Mouse (Mus musculus): Measurements from ENCODE around the gene Trpc7. TPM values are rescaled to one million over a fixed set of nuclear protein-coding genes. Genes with fewer than 3 reads are reported as not detected.

Gene Trpc7
- polyA plus RNA-seq, 1 experiment from 2014 or later = not detected

DNA sequence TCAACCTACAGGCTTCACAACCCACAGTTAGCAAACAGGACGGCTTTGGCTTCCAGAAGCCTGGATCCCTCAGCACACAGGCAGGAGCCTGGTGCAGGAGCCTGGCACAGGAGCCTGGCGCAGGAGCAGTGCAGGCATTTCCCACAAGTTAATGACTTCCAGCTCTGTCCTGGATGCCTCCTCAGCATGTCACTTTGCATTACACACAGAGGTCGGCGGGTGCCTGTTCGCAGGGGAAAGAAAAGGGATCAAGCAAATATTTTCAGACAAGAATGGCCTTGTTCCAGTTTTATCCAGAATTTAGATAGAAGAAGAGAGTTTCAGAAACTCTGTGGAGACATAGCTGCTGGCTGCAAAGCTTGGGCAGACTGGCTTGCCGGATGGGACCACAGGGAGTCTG, 33.8 kb downstream of the Trpc7 start:
- WGBS = 38% methylated on average over 6 of the region's 6 CpGs
- Histone ChIP-seq H3K9me3 (no peaks in the 10 kb centered on the region), H3K36me3 (replicated peaks) (no peaks in the 10 kb centered on the region), H3K27ac (replicated peaks) (no peak overlapping the region; the same call in 1 of the 2 replicates), H3K4me1 (peaks cover 16% of the 10 kb centered on the region), H3K4me3 (no peak overlapping the region), H3K27me3 (replicated peaks; ENCODE audit: low read depth, poor library complexity, severe bottlenecking) (no peaks in the 10 kb centered on the region)
- peak; percentile 43 for DNase-seq (ENCODE audit: low spot score)

DNA sequence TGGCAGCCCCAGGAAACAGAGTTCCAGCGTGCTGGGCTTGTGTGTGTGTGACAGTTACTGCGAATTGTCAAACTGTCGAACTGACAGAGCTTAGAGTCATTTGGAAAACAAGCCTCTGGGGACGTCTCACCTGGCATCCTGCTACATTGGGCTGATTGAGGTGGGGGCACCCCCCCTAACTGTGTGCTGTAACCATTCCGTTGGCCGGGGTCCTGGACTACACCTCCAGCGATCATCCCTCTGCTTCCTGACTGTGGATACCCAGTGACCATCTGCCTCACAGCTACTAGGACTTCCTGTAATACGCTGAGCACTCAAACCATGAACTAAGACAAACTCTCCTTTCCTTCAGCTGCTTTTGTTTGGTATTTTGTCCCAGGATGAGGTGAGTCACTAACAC, 41.3 kb downstream of the Trpc7 start:
- Histone ChIP-seq H3K27me3 (replicated peaks; ENCODE audit: low read depth, poor library complexity, severe bottlenecking) (no peaks in the 10 kb centered on the region), H3K4me3 (no peak overlapping the region), H3K27ac (replicated peaks) (no peak overlapping the region), H3K4me1 (peaks cover 12% of the 10 kb centered on the region), H3K9me3 (no peaks in the 10 kb centered on the region), H3K36me3 (replicated peaks) (no peaks in the 10 kb centered on the region)
- 78% methylated on average over 8 of the region's 8 CpGs for whole genome bisulfite sequencing
- DNase-seq (ENCODE audit: low spot score) = no peak

DNA sequence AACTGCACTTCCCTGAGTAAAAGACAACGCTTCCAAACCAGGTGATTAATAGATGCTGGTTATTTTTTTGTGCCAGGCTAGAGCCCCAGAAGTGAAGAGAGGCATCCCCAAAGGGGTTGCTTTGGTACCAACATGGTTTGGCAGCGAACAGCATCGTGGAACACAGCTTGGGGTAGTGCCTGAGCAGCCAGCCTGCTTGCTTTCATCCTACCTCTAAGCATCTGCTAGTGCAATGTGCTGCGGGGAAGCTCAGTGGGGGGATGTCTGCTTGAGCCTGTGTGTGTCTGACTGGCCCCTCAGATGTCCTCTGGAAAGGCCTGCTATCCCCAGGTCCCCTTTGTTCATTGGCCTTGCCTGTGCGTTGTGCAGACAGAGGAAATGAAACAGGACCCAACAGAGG, 42.4 kb downstream of the Trpc7 start:
- no peak overlapping the region for H3K4me3 ChIP-seq
- no peak for DNase-seq (ENCODE audit: low spot score)
- H3K36me3 ChIP-seq (replicated peaks) = no peaks in the 10 kb centered on the region
- H3K27ac ChIP-seq (replicated peaks) = no peak overlapping the region
- no peaks in the 10 kb centered on the region for H3K27me3 ChIP-seq (replicated peaks; ENCODE audit: low read depth, poor library complexity, severe bottlenecking)
- H3K9me3 ChIP-seq = no peaks in the 10 kb centered on the region
- peaks cover 12% of the 10 kb centered on the region for H3K4me1 ChIP-seq
- WGBS = 49% methylated on average over 5 of the region's 5 CpGs

DNA sequence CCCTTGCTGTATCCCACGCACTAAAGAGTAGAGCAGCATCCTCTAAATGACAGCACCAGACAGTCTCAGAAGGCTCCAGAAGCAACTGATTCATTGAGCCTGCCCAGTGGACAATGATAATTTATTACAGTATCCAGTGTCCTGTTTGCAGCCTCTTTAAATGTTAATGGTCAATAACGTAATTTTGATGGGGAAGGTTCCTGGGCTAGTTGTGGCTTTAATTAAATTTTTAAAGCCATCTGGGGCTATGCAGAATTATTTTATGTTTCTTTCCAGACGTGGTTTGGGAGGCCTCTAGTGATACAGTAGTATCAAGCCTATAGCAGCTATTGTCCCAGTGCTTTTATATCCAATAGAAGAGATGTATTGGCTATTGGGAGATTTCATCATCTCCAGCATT, 49.9 kb downstream of the Trpc7 start:
- no peaks in the 10 kb centered on the region for H3K4me1 ChIP-seq
- DNase-seq (ENCODE audit: low spot score) = no peak
- WGBS = 84% methylated on average over 3 of the region's 3 CpGs
- H3K4me3 ChIP-seq = no peak overlapping the region
- H3K9me3 ChIP-seq = no peaks in the 10 kb centered on the region
- no peaks in the 10 kb centered on the region for H3K36me3 ChIP-seq (replicated peaks)
- H3K27me3 ChIP-seq (replicated peaks; ENCODE audit: low read depth, poor library complexity, severe bottlenecking) = no peaks in the 10 kb centered on the region
- H3K27ac ChIP-seq (replicated peaks) = no peak overlapping the region

GRCm38 (mm10) chr13:56815471-56815870, 80.3 kb downstream of the Trpc7 start:
- Histone ChIP-seq H3K36me3 (replicated peaks) (no peaks in the 10 kb centered on the region), H3K4me3 (no peak overlapping the region), H3K4me1 (no peaks in the 10 kb centered on the region), H3K27me3 (replicated peaks; ENCODE audit: low read depth, poor library complexity, severe bottlenecking) (0 out of 2 replicates have a peak, but pooled peaks cover under 1% of the 10 kb centered on the region), H3K27ac (replicated peaks) (no peak overlapping the region), H3K9me3 (no peaks in the 10 kb centered on the region)
- 88% methylated on average over 12 of the region's 12 CpGs for WGBS
- DNase-seq (ENCODE audit: low spot score) = no peak

DNA sequence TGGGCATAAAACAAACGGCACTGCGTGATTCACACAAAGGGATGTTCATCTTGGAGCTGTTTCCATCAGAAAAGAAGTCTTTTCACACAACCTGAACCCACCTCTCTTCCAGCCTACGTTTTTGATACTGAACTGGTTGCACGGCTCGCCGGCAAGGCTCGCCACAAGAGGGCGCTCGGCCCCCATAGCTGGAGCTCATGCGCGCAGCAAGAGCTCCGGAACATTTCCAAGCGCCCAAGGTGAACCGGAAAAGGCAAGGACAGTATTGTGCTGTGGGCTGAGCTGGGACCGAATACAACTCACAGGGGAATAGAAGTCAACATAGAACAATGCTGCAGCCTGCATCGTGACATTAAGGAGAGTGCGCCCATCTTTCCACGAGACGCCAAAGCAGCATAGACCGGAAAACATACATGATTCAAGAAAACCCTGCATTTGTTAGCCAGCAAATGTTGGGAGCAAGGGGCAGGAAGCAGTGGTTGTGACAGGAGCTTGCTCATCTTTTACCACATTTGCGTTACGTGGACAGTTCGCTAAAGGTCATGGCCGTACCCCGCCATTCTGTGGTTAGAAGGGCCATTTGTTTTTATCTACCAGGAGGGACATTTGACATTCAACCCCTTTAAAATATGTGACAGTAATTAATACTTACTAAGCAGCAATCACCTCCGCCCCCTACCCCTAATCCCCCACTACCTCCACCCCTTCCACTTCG, 88.9 kb downstream of the Trpc7 start:
- peak overlapping the region; percentile 26; the same call in 1 of the 2 replicates for H3K27ac ChIP-seq (replicated peaks)
- WGBS = 10% methylated on average over 27 of the region's 27 CpGs
- peak; percentile 92 for DNase-seq (ENCODE audit: low spot score)
- H3K9me3 ChIP-seq = no peaks in the 10 kb centered on the region
- H3K36me3 ChIP-seq (replicated peaks) = no peaks in the 10 kb centered on the region
- peaks cover 6% of the 10 kb centered on the region; the same call in 1 of the 2 replicates for H3K4me1 ChIP-seq
- peak overlapping the region; percentile 51 for H3K4me3 ChIP-seq
- H3K27me3 ChIP-seq (replicated peaks; ENCODE audit: low read depth, poor library complexity, severe bottlenecking) = peaks cover 14% of the 10 kb centered on the region

DNA sequence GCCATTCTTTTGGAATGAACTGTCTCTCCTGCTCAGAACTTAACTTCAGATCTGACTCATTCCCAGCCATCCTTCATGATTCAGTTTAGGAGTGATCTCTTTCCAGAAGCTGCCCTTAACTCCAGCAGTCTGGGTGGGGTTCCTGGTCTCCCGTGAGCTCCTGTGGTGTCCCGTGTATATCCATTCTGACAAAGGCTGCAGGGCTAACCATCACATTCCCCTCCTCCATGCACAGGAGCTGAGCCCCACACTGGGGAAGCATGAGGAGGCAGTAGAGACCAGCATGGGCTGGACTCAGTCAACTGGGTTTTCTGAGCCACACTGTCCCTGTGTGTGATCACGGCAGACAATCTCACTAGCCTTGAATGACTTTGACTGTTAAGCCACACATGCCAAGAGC, 90.7 kb downstream of the Trpc7 start:
- Histone ChIP-seq H3K4me3 (no peak overlapping the region), H3K27ac (replicated peaks) (no peak overlapping the region), H3K4me1 (peaks cover 6% of the 10 kb centered on the region; the same call in 1 of the 2 replicates), H3K36me3 (replicated peaks) (no peaks in the 10 kb centered on the region), H3K27me3 (replicated peaks; ENCODE audit: low read depth, poor library complexity, severe bottlenecking) (peaks cover 11% of the 10 kb centered on the region), H3K9me3 (no peaks in the 10 kb centered on the region)
- WGBS = 89% methylated on average over 3 of the region's 3 CpGs
- DNase-seq (ENCODE audit: low spot score) = no peak

DNA sequence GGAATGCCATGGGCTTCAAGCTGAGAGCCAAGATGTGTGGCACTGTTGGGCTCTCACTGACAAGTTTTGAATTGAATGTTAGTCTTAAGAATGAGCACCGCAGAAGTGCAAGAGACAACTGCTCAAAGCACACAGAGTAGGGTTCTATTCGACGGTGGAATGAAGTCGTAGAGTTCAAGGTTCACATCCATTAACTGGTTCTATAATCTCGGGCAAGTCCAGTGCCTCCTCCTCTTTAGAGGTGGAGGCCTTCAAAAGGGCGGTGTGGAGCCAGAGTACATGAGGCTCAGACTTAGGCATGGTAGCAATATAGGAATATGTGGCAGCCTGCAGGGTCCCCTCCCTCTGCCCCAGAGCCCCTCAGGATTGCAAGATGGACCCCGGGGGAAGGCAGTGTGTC, 98.3 kb downstream of the Trpc7 start:
- peaks cover 15% of the 10 kb centered on the region for H3K4me1 ChIP-seq
- H3K27me3 ChIP-seq (replicated peaks; ENCODE audit: low read depth, poor library complexity, severe bottlenecking) = peaks cover 12% of the 10 kb centered on the region; the same call in 1 of the 2 replicates
- no peak for DNase-seq (ENCODE audit: low spot score)
- H3K27ac ChIP-seq (replicated peaks) = no peak overlapping the region
- 87% methylated on average over 7 of the region's 7 CpGs for WGBS
- H3K9me3 ChIP-seq = no peaks in the 10 kb centered on the region
- no peak overlapping the region for H3K4me3 ChIP-seq
- H3K36me3 ChIP-seq (replicated peaks) = no peaks in the 10 kb centered on the region

DNA sequence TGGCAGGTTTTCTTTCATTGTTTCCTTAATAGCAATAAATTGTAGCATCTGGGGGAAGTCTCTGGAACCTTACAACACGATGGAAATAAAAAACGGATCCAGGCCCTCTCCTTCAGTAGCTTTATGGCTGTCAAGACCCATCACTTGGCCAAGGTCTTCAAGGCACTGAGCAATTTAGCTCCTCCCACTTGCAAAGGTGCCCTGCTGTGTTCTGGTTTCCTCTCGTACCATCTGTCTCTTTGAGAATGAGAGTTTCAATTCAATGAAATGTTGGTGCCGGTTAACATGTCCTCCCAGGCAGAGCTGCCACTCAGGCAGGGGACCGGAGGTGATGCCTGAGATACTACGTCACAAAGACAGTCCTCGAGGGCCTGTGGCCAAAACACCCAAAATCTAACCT, 100.3 kb downstream of the Trpc7 start:
- no peak for DNase-seq (ENCODE audit: low spot score)
- Histone ChIP-seq H3K27ac (replicated peaks) (no peak overlapping the region), H3K4me1 (peaks cover 27% of the 10 kb centered on the region), H3K9me3 (no peaks in the 10 kb centered on the region), H3K4me3 (no peak overlapping the region), H3K36me3 (replicated peaks) (no peaks in the 10 kb centered on the region), H3K27me3 (replicated peaks; ENCODE audit: low read depth, poor library complexity, severe bottlenecking) (peaks cover 12% of the 10 kb centered on the region; the same call in 1 of the 2 replicates)
- 75% methylated on average over 7 of the region's 7 CpGs for WGBS

DNA sequence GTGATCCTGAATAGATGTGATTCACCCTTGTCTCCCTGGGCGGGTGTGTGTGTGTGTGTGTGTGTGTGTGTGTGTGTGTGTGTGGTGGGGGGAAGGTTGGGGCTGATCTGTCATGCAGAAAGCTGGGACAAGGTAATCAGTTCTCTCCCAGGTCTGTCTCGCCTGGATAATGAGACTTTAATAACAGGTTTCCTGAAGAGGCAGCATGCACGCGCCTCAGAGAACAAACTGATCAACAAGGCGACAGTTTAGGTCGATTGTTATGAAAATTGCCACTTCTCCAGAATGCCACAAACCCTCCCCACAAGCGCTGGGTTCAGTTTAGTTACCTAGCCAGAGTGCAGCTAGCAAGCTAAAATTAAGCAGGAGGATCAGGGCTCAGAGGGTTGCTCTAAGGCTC, 101.4 kb downstream of the Trpc7 start:
- H3K4me1 ChIP-seq = peaks cover 35% of the 10 kb centered on the region
- H3K27ac ChIP-seq (replicated peaks) = 0 out of 2 replicates have a peak overlapping the region, but pooled peaks have one; percentile 6
- 37% methylated on average over 7 of the region's 7 CpGs for WGBS
- H3K36me3 ChIP-seq (replicated peaks) = no peaks in the 10 kb centered on the region
- peaks cover 12% of the 10 kb centered on the region; the same call in 1 of the 2 replicates for H3K27me3 ChIP-seq (replicated peaks; ENCODE audit: low read depth, poor library complexity, severe bottlenecking)
- no peak overlapping the region for H3K4me3 ChIP-seq
- no peaks in the 10 kb centered on the region for H3K9me3 ChIP-seq
- no peak for DNase-seq (ENCODE audit: low spot score)

- peaks cover 35% of the 10 kb centered on the region for H3K4me1 ChIP-seq
- no peak overlapping the region for H3K4me3 ChIP-seq
- WGBS = 92% methylated on average over 3 of the region's 3 CpGs
- H3K36me3 ChIP-seq (replicated peaks) = no peaks in the 10 kb centered on the region
- no peak for DNase-seq (ENCODE audit: low spot score)
- no peaks in the 10 kb centered on the region for H3K9me3 ChIP-seq
- H3K27me3 ChIP-seq (replicated peaks; ENCODE audit: low read depth, poor library complexity, severe bottlenecking) = peaks cover 12% of the 10 kb centered on the region; the same call in 1 of the 2 replicates
- no peak overlapping the region for H3K27ac ChIP-seq (replicated peaks)
Measured at GRCm38 (mm10) chr13:56792844-56793243, 102.9 kb downstream of the Trpc7 start.

GRCm38 (mm10) chr13:56790683-56791082, 105.1 kb downstream of the Trpc7 start:
- no peak for DNase-seq (ENCODE audit: low spot score)
- peaks cover 6% of the 10 kb centered on the region; the same call in 1 of the 2 replicates for H3K27me3 ChIP-seq (replicated peaks; ENCODE audit: low read depth, poor library complexity, severe bottlenecking)
- WGBS = 87% methylated on average over 3 of the region's 3 CpGs
- H3K4me1 ChIP-seq = peaks cover 35% of the 10 kb centered on the region
- H3K4me3 ChIP-seq = no peak overlapping the region
- H3K27ac ChIP-seq (replicated peaks) = no peak overlapping the region
- H3K36me3 ChIP-seq (replicated peaks) = no peaks in the 10 kb centered on the region
- H3K9me3 ChIP-seq = no peaks in the 10 kb centered on the region

GRCm38 (mm10) chr13:56782621-56783020, 113.2 kb downstream of the Trpc7 start:
- 81% methylated on average over 1 of the region's 1 CpGs for WGBS

More at GRCm38 (mm10) chr13:56782621-56783020, 113.2 kb downstream of the Trpc7 start:
- Histone ChIP-seq H3K36me3 (replicated peaks) (no peaks in the 10 kb centered on the region), H3K4me1 (peaks cover 14% of the 10 kb centered on the region; the same call in 1 of the 2 replicates), H3K4me3 (no peak overlapping the region), H3K9me3 (0 out of 2 replicates have a peak, but pooled peaks cover 5% of the 10 kb centered on the region), H3K27me3 (replicated peaks; ENCODE audit: low read depth, poor library complexity, severe bottlenecking) (0 out of 2 replicates have a peak, but pooled peaks cover 6% of the 10 kb centered on the region), H3K27ac (replicated peaks) (no peak overlapping the region)
- no peak for DNase-seq (ENCODE audit: low spot score)

All from embryonic facial prominence, embryonic 10.5 days (tissue).